Mouse (Mus musculus) urinary bladder, postnatal 4 days (tissue): ENCODE results near the gene Rpap2.

Experiments
- DNase-seq, 2 experiments: peaks; one replicate each; pipeline ENCODE4 v3.0.0; 2021 to 2022; ENCODE audit warnings: low spot score in 2 of 2

Rpap2 gene

DNA sequence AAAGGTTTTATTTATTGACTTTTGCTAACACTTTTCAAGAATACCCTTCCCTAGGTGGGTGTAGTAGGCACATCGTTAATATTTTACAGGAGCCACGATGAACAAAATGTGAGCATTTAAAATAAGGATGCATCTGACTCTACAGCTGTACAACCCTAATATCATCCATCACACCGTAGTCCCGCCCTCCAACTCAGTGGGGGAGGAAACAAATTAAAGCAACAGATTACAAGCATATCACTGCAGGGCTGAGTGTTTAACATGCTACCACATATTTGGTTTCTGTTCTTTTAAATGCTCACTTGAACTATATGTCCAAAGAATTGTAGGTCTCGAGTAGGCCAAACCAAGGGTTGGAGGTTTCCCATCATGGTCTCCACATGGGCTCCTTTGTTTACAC, 90.0 kb downstream of the Rpap2 start:
- no peak for DNase-seq

DNA sequence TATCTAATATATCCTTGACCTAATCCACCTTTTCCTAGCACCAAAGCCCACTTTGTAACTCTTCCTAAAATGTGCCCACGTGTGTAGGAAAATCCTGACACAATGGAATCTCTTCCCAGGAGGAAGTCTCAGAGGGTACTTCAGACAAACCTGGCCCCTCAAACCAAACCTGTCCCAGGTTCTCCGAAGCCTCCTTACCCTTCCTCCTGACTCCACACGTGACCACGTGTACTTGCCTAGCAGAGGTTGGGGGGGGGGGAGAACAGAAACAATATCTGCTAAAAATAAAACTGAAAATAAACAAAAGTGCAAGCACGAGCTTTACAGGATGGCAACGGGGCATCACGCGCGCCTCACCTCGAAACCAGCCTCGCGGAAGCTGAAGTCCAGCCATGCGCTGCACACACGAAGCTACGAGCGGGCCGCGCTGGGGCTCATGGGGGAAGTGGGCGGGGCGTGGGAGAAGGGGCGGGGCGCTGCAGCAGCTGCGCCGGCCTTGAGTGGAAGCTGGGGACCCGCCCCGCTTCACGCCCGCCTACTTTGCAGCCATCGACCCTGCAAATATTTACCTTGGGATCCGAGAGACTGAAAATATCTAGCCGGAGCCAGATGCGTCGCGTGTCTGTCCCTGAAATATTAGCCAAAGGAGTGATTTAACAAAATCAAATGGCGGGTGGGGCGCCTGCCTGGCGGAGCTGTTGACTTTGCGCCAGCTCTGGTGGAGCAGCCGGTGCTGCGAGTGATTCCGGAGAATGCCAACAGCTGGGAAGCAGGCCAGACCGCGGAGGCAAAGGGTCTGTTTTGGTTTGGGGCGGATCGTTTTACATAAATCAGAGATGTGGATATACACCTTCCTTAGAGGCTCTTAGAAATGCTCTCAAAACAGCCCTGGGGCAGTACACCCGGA, 90.7 kb downstream of the Rpap2 start:
- peak; percentile 48 to 71 for DNase-seq

DNA sequence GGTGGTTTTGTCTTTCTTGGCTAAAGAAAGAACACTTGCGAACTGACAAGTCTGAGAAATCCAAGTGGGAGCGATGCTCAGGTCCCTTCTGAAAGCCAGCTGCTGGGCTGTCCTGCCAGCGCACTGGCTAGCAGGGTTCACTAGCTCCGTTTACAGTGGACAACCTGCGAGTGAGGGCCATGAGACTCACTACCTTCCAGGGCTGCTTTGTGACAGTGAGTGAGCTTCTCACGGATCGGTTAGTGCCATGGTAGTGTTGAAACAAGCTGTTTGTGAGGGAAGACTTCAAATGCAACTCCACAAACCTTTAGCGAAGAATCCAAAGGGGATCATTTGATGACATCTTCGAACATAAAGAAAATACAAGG, 91.3 kb downstream of the Rpap2 start:
- DNase-seq = no peak

DNA sequence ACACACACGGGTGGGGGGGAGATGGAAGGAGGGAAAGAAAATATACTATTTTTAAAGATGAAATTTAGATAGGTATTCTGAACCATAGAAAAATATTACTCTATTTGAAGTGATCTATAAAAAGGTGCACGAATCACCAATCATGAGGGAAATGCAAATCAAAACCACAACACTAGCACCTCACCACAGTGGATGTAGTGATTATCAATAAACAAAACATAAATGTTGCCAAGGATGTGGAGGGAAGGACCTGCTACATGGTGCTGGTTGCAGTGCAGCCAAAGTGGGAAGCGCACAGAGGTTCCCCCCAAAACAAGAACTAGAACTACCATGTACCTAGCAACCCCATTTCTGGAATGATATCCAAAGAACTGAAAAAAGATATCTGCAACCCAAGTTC, 97.8 kb downstream of the Rpap2 start:
- no peak for DNase-seq

DNA sequence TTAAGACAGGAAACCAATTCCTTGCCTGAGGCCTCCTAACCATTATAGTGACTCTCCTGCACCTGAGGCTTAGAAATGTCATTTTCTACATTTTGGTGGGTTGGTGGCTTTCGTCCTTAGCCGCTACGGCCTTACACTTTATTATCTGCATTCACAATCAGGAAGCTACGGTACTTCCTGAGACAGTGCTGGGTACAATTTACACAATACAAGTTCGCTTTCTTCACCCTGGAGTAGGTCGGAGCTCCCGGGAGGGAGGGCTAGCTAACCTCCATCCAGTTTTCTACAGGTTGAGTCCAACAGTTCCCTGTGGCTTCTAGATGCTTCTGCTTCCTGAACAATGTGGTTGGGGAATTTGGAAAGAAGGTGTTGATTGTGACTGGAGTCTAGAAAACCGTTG, 101.7 kb downstream of the Rpap2 start:
- no peak for DNase-seq

DNA sequence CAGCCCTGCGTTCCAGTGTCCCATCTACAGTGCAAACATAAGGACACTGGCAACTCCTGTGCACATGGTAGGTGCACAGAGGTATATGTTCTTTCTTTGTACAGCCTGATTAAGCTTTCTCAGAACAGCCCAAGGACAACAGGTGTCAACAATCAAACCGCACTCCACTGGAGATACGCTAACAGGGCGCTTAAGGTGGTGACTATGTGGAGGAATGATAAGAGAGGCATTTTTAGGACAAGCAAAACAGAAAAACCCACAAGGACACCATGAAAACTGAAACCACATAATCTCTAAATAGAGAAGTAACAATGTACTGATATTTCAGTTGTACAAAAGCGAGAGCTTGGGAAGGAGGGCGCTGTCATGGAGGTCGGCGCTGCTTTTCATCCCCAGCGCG, 103.7 kb downstream of the Rpap2 start:
- no peak for DNase-seq

DNA sequence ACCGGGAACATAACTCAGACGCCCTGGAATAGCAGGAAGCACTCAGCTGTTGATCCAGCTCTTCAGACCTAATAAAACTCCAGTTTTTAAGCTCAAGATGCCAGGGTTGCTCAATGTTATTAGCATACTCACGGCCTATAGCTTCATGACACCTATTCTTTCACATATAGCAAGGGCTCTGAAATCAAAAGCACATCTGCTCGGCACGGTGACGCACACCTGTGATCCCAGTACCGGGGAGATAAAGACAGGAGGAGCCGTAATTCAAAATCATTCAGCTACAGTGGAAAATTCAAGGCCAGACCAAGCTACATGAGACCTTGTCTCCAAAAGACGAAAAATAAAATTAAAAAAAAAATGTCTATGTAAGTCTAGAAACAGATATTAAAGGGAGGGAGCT, 104.5 kb downstream of the Rpap2 start:
- DNase-seq = no peak

DNA sequence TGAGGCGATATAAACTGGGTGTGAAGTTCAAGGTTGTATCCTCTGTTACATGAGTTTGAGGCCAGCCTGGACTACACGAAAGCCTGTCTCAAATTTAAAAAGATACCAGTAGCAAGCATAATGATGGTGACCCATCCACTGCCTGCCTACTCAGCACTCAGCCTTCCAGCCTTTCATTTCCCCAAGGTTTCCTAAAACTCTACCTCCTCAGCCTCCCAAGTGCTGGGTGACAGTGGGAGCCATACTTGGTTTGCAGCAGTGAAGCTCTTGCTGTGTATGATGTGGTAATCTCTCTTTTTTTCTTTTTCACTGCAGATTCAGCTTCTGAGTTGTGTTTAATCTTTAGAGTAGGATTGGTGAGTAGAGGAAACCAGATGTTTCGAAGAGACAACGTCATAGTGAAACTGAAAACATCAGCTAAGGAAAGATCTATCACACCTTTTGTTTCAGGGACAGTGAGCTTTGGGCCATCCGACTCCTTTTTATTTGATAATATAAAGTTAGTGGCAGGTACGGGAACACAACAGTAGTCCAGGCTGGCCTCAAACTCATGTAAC, 106.1 kb downstream of the Rpap2 start:
- no peak for DNase-seq

DNA sequence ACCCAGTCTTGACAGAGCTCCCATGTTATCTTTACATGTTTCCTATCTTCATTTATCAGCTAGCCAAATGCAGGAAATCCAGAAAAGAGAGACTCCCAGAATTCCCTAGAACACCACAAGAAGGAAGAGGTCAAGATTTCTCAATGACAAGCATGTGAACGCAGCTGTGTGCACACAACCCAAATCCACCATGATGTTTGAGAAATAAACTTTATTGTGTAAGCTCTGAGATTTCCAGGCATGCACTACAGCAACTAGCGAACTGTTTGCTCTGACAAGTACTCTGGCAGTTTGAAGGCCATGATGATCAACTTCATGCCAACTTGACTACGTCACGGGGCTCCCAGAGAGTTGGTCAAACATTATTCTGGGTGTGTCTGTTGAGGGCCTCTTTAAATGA, 108.6 kb downstream of the Rpap2 start:
- no peak for DNase-seq

DNA sequence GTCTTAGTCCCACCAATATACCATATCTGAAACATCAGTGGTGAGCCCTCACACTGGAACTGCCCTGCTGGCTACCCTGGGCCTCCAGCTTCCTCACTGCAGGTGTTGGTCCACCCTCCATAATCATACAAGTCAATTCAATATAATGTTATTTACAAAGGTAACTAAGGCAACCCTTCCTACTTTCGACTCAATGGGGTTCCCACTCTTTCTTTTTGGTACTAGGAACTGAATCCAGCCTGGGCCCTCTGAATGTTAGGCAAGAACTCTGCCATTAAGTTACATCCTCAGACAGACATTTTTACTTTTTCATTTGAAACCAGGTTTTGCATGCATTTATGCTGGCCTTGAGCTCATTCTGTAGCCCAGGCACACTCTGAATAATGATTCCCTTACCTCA, 109.1 kb downstream of the Rpap2 start:
- DNase-seq = no peak

DNA sequence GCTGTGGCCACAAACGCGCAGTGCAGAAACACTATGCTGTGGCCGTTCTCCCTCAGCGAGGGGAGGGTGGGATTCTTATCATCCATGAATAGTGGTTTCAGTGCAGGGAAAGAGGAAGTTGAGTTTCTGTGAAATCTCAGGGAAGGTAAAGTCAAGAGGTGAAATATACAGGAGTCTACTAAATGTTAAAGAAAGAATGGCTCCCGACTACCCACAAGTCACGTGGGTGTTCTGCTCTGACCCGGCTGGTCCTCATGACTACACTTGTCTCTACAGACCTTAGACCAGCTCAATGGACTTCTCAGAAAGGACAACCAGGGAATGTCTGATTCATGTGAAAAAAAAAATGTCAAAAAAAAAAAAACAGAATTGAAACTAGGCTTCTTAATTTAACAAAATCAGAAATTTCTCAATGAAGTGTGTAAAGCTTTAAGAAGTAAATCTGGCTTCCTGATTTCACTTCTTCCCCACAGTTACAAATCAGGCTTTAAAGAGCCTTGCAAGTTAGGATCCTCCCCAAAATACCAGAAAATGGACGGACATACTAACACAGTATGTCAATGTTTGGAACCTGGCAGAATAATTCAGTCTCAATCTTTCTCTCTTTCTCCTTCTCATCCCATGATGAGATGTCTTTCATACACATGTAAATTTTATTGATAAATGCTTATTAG, 111.1 kb downstream of the Rpap2 start:
- DNase-seq = no peak
